Mouse (Mus musculus): ENCODE measurements around the gene Cdhr3.

GRCm38 (mm10) chr12:33010026-33010425, 82.6 kb downstream of the Cdhr3 start:
- no peak for TF ChIP-seq POLR2A (IDR thresholded peaks at IDR 0.05; ENCODE audit: insufficient read depth, low read depth, low read length)
- peak; percentile 87 for TF ChIP-seq CTCF (IDR thresholded peaks at IDR 0.05)
- TF ChIP-seq EP300 (IDR thresholded peaks at IDR 0.05; ENCODE audit: insufficient read depth, low read depth, low read length): peak; percentile 96
